Mouse (Mus musculus): Measurements from ENCODE around the gene Dock9. TPM values are rescaled to one million over a fixed set of nuclear protein-coding genes. Genes with fewer than 3 reads are reported as not detected.
A peak's percentile ranks its signal among the peaks of the same experiment; 100 is the strongest.

Dock9 gene
- polyA plus RNA-seq, 1 experiment: 7.0 TPM

- no peak for DNase-seq (ENCODE audit: low read depth, low spot score)
- WGBS: 60% methylated on average over 7 of the region's 7 CpGs
Measured at GRCm38 (mm10) chr14:121795536-121795935, 2.1 kb downstream of the Dock9 start.

DNA sequence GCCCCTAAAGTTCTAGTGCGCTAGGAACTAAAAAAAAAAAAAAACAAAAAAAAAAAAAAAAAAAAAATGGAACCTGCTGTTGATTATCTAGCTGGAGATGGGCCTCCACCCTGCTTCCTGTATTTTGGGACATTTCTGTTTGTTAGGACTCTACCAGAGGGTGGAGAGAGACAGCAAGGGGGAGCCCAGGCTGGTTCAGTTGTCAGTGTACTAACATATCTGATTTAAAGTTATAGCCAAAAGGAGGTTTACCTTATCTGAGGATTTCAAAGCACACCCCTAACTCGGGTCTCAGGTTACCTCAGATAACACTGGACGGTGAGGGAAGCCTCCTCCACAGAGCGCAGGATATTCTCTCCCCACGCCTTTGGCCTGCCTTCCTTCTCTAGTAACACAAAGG lies 4.0 kb downstream of the Dock9 start:
- 88% methylated on average over 5 of the region's 5 CpGs for WGBS
- DNase-seq (ENCODE audit: low read depth, low spot score): no peak

DNA sequence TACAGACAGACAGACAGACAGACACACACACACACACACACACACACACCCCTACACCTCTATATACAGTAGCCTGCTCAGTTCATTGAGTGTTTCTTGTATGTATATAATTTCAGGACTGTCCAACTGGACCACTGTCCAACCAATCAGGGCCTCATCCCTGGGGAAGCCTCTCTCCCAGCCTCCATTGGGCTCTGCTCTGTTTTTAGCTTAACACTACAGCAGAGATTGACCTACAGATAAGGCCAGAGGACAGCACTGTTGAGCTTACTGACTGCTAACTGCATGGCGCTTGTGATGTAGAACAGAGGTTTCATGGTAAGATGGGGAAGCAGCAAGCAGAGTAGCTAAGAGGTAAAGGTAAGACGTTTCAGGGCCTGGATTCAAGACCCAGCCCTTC lies 5.7 kb downstream of the Dock9 start:
- 84% methylated on average over 2 of the region's 2 CpGs for WGBS
- DNase-seq (ENCODE audit: low read depth, low spot score): no peak

DNA sequence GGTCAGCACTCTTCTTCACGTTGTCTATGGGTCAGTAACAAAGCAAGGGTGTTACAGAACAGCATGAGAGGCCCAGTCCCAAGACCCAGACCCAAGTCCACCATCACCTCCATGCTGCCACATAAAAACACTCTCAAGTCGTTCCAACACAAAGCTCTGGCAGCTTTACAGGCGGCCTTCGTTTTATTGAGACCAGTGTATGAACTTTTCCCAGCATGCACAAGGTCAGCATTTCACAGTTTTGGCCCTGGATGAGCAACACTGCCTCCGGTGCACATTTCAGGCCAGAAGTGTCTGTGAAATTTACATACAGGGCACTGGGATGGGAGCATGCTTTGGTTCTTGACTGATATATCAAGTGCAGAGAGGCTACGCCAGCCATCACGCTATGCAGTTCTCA lies 6.5 kb downstream of the Dock9 start:
- WGBS: 61% methylated on average over 7 of the region's 7 CpGs
- no peak for DNase-seq (ENCODE audit: low read depth, low spot score)

DNA sequence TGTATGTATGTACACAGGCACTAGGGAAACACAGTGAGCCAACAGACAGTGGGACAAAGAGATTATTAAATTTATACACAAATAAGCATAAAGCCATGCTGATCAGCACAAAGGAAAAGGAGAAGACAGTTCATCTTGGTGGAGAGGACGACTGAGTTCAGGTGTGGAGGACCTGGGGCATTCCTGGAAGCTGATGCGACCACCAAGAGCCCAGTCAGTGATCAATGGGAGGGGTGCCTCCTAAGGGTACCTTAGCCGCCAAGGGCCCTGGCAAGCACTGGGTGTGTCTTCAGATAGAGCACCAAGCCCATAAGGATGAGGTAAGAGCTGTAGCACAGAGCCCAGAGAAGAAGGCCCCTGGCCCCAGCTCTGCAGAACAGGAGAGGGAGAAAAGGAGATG lies 8.4 kb downstream of the Dock9 start:
- WGBS: 85% methylated on average over 3 of the region's 3 CpGs
- no peak for DNase-seq (ENCODE audit: low read depth, low spot score)

DNA sequence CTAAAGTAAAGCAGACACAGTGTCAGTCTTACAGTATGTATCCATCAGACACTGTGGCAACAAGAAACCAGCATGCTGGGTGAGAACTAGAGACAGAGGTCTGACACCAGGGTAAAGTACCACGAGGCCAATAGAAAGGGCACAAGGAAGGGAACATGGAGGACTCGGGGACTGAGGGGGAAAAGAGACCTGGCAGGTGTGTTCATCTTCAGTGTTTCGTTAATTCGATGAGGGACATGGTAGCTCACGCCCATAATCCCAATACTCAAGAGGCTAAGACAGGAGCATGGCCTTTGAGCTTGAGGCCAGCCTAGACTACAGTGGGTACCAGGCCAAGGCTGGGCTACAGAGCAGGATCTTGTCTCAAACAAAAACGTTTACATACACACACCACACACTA lies 9.2 kb downstream of the Dock9 start:
- no peak for DNase-seq (ENCODE audit: low read depth, low spot score)
- WGBS: 87% methylated on average over 6 of the region's 6 CpGs

DNA sequence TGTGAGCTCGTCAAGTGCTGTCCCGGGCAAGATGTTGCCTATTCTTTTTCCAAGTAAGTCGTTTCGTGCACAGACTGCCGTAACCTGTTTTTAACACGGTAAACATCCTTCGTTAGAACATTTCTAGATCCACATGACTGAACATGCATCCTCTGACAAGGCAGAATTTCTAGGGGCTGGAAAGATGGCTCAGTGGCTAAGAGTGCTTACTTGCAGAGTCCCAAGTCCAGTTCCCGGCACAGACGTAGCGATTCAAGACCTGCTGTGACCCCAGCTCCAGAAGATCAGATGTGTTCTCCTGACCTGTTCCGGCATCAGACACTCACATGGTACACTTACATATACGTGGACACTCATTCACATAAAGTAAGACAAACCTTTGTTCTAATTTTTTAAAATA lies 10.2 kb downstream of the Dock9 start:
- no peak for DNase-seq (ENCODE audit: low read depth, low spot score)
- 93% methylated on average over 12 of the region's 12 CpGs for WGBS

GRCm38 (mm10) chr14:121786900-121787299 lies 10.7 kb downstream of the Dock9 start:
- no peak for DNase-seq (ENCODE audit: low read depth, low spot score)
- 88% methylated on average over 12 of the region's 12 CpGs for WGBS

DNA sequence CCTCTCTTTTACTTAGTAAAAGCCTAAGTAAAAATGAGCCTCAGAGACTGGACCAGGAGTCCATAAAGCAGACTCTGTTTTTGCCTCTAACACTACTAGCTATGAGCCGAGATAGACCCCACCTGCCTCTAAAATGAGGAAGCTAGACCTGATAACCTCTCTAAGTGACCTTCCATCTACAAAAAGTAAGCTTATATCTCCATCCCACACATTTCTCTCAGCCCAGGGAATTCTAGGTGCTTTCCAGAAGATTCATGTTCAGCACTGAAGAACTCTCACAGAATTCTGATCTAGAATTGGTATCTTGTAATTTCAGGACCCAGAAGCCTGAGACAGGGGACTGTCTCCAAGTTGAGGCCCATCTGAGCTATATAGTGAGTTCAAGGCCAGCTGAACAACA lies 12.2 kb downstream of the Dock9 start:
- WGBS: 60% methylated on average over 1 of the region's 1 CpGs
- DNase-seq (ENCODE audit: low read depth, low spot score): no peak

DNA sequence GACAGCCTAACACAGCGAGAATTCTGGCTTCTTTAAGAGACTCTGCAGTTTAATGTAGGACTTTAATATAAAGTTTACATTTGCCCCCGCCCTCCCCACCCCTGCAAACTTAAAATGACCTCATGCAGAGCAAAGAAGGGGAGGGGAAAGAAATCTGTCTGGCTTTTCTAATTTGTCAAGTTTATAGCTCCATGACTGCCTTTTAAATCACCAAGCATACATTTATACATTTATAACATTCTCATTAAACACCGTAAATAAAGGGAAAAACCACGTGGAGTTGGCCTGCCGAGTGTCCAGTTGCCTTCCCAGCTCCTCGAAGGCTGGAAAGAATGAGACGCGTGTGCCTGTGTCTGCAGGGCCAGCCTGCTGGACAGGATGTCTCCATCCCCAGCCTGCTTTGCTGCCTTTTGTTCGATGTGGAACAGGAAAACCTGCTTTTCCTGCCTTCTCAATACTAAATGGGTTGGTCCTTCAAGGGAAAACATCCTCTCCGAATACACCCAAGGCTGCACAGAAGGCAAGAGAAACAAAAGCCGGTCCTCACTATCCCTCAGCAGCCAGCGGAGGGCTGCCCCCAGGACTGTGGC lies 16.6 kb downstream of the Dock9 start:
- DNase-seq (ENCODE audit: low read depth, low spot score): no peak
- 38% methylated on average over 12 of the region's 12 CpGs for WGBS

- DNase-seq (ENCODE audit: low read depth, low spot score): no peak
- WGBS: 43% methylated on average over 11 of the region's 11 CpGs
Measured at GRCm38 (mm10) chr14:121780144-121780913, 17.3 kb downstream of the Dock9 start.

GRCm38 (mm10) chr14:121779620-121780019 lies 18.0 kb downstream of the Dock9 start:
- DNase-seq (ENCODE audit: low read depth, low spot score): no peak
- 72% methylated on average over 3 of the region's 3 CpGs for WGBS

DNA sequence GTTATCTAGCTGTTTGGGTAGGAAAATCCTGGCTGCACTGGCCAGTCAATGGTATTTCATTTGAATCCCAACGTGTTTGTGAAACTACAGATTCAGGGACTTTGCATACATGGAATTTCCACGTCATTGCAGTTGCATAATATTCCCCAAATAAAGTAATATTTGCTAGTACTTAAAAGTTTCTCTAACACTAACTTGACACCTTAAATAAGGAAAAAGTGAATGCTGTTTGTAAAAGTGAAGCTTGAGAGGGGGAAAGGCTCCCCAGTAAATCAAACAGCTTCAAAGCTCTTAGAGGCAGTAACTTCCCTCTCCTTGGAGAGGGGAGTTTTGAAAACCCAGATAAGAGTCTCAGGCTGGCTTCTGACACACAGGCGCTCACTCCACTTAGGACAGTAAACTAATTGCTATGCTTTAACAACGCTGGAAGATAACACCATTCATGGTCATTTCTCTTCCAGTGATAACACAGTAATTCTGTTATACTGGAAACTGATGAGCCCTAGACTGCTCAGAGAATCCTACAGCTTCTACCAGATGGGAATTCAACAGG lies 20.3 kb downstream of the Dock9 start:
- no peak for DNase-seq (ENCODE audit: low read depth, low spot score)
- WGBS: 78% methylated on average over 4 of the region's 4 CpGs

DNA sequence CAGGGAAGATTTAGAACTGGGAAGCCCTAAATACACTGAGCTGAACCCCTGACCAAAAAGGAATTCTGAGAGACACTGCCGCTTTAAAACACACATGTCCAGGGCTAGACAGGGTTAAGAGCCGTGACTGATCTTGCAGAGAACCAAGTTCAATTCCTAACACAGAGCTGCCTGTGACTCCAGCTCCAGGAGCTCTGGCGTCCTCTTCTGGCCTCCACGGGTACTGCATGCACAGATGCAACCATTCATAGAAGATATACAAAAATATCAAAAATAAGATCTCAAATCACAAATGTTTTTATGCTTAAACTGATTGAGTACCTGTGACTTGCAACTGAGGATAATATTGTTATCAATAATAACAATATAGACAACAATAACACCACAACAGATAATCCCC lies 20.9 kb downstream of the Dock9 start:
- WGBS: 95% methylated on average over 4 of the region's 4 CpGs
- no peak for DNase-seq (ENCODE audit: low read depth, low spot score)

- WGBS: 22% methylated on average over 11 of the region's 11 CpGs
- peak; percentile 45 for DNase-seq (ENCODE audit: low read depth, low spot score)
Measured at GRCm38 (mm10) chr14:121762021-121762452, 35.6 kb downstream of the Dock9 start.

GRCm38 (mm10) chr14:121760403-121760802 lies 37.2 kb downstream of the Dock9 start:
- DNase-seq (ENCODE audit: low read depth, low spot score): no peak
- 91% methylated on average over 5 of the region's 5 CpGs for WGBS

- DNase-seq (ENCODE audit: low read depth, low spot score): no peak
- WGBS: 64% methylated on average over 11 of the region's 11 CpGs
Measured at GRCm38 (mm10) chr14:121754110-121754509, 43.5 kb downstream of the Dock9 start.

- DNase-seq (ENCODE audit: low read depth, low spot score): no peak
- WGBS: 56% methylated on average over 19 of the region's 19 CpGs
Measured at GRCm38 (mm10) chr14:121752686-121753426, 44.8 kb downstream of the Dock9 start.

- no peak for DNase-seq (ENCODE audit: low read depth, low spot score)
- 60% methylated on average over 9 of the region's 9 CpGs for WGBS
Measured at GRCm38 (mm10) chr14:121749606-121750005, 48.0 kb downstream of the Dock9 start.

GRCm38 (mm10) chr14:121749084-121749483 lies 48.6 kb downstream of the Dock9 start:
- no peak for DNase-seq (ENCODE audit: low read depth, low spot score)
- 91% methylated on average over 10 of the region's 10 CpGs for WGBS
